Mouse (Mus musculus): ENCODE results near the gene Arhgef25.

GRCm38 (mm10) chr10:127225732-127226131 lies 35.8 kb upstream of the Arhgef25 start:
- TF ChIP-seq CTCF (IDR thresholded peaks at IDR 0.05; ENCODE audit: low read depth, low read length), result no peak
- no peak for TF ChIP-seq POLR2A (IDR thresholded peaks at IDR 0.05; ENCODE audit: borderline replicate concordance, low read depth, low read length)

All from bone marrow macrophage, adult 2 months (primary cell).